Mouse (Mus musculus): ENCODE data around the gene Gga2.

DNA sequence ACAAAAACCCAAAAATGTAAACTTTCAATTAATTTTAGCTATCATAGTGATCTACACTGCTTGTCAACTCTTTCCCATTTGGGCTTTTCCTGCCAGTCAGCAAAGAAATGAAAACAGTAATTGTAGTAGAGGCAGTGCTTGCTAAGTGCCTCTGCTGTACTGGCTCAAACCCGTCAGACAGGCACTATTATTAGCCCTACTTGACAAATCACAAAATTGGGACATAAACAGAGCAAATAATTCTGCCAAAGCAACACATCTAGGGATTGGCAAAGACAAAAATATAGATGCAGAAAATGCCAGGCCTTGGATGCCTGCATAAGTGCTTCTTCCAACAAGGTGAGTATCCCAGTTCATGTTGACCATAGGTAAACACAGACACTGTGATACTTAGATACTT lies 44.6 kb upstream of the Gga2 start:
- TF ChIP-seq CTCF (IDR thresholded peaks at IDR 0.05; ENCODE audit: low read depth) (no peak), EP300 (IDR thresholded peaks at IDR 0.05; ENCODE audit: low read depth) (no peak)

All from liver, postnatal 0 days (tissue).